Mouse (Mus musculus): ENCODE measurements around the gene Hnrnpa3.
"Not testable (repeated sequence)": the region's sequence is repeated elsewhere in the genome, so short reads cannot be mapped to it uniquely, and the experiment has no call there.

Hnrnpa3 gene

GRCm38 (mm10) chr2:75658727-75659628 is at the start of gene Hnrnpa3:
Hnrnpa3 (plus strand) TSS chr2:75659261.
- peak; percentile 96 to 97 for DNase-seq (ENCODE audit: low spot score in 2 of 2)

DNA sequence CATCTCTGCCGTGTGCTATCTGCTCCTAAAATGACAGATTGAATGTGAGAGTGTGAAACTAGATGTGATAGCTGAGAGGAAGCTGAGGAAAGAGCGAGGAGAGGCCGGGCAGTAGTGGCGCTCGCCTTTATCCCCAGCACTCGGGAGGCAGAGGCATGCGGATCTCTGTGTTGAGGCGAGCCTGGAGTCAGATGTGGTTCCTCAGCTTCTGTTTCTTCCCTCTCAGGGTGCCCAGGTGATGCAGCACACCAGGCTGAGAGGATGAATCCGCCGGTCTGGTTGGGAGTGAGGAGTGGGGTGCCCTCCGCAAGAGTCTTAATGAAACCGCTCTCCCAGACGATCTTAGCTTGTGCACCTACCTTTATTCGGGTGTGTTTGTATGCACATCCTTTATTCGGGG is 49.1 kb upstream of the Hnrnpa3 start:
- no peak for DNase-seq (ENCODE audit: low spot score in 2 of 2)

DNA sequence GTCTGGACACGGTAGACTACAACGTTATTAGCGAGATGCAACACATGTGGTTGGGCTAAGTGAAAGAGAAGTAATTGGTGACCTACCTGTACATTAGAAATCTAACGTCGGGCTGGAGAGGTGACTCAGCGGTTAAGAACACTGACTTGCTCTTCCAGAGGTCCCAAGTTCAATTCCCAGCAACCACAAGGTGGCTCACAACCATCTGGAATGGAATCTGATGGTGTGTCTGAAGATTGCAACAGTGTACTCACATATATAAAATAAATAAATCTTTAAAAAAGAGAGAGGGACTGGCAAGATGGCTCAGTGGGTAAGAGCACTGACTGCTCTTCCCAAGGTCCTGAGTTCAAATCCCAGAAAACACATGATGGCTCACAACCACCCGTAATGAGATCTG is 48.5 kb upstream of the Hnrnpa3 start:
- not testable (repeated sequence) for DNase-seq (ENCODE audit: low spot score in 2 of 2)

GRCm38 (mm10) chr2:75611041-75611805 is 47.8 kb upstream of the Hnrnpa3 start:
- DNase-seq (ENCODE audit: low spot score in 2 of 2) = no peak

GRCm38 (mm10) chr2:75612006-75612405 is 47.1 kb upstream of the Hnrnpa3 start:
- no peak for DNase-seq (ENCODE audit: low spot score in 2 of 2)

DNA sequence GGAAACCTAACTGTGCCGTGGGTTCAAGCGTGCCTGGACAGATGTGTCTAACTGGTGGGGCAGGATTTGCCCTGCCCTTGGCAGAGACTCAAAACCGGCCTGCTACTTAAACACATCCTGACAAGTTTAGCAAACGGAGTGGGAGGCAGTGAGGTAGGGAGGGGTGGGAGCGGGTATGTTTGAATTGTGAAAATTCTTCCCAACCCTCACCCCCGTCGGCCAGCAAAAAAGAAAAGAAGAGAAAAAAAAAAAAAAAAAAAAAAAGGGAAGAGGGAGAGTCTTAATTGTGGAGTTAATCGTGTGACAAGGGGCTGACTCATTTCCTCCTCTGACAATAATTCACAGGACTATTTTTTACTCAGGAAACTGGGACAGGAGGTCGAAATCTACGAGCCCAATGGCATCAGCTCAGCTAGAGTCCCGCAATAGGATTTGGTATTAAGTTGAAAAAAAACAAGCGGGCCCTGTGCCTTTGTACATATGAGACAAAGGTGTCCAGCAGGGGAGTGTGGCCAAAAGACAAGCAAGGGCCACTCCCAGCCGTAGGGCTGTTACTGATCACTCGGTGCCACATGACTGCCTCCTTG is 46.0 kb upstream of the Hnrnpa3 start:
- no peak for DNase-seq (ENCODE audit: low spot score in 2 of 2)

- DNase-seq (ENCODE audit: low spot score in 2 of 2) = no peak
These were observed 44.5 kb upstream of the Hnrnpa3 start for GRCm38 (mm10) chr2:75614577-75614976.

- no peak for DNase-seq (ENCODE audit: low spot score in 2 of 2)
These were observed 42.1 kb upstream of the Hnrnpa3 start for GRCm38 (mm10) chr2:75616911-75617310.

DNA sequence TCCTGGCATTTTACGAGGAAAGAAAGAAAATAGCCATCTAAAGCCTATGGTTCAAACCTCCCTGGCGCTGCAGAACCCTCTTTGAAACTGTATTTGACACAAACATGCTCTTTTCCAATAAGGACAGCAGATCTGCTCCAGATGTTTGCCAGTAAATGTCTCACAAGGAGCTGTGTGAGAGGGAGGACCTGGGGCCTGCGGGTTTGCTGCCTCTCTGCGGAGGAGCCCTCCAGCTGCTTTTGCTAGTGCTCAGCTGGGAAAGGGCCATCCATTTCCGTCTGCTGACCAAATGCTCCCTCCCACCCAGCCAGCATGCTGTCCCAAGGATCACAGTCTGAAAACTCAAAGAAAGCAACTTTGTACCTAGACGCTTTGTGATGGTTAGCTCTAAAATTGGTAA is 40.3 kb upstream of the Hnrnpa3 start:
- no peak for DNase-seq (ENCODE audit: low spot score in 2 of 2)

DNA sequence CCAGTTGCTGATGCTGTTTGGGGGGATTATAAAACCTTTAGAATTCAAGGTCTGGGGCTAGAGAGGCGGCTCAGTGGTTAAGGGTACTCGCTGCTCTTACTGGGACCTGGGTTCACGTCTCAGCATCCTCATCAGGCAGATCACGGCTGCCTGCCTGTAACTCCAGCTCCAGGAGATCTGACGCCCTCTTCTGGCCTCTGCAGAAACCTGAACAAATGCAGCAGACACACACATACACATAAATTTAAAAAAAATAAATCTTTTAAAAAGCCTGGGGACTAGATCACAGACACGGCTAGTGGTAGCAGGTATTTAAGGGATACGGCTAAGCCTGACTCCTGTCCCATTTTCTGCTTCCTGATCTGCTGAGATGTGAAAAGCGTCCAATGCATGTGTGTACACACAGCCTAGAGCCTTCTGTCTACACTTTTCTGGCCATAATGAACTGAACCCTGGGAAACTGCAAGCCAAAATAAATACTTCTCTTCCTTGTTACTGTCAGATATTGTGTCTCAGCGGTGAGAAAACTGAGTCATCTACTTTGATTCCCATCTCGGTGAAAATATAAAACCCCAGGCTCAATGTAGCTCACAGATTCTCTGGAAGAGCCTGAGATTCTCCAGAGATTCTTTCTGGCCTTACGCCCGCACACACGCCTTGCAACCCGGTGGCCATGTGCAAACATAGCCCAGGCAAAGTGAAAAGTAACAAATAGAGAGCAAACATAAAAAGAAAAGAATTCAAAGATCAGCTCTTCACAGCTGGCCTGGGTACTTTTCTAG is 37.0 kb upstream of the Hnrnpa3 start:
- no peak for DNase-seq (ENCODE audit: low spot score in 2 of 2)

- no peak for DNase-seq (ENCODE audit: low spot score in 2 of 2)
These were observed 34.0 kb upstream of the Hnrnpa3 start for GRCm38 (mm10) chr2:75625086-75625485.

- no peak for DNase-seq (ENCODE audit: low spot score in 2 of 2)
These were observed 32.2 kb upstream of the Hnrnpa3 start for GRCm38 (mm10) chr2:75626597-75627440.

GRCm38 (mm10) chr2:75628487-75628886 is 30.6 kb upstream of the Hnrnpa3 start:
- no peak for DNase-seq (ENCODE audit: low spot score in 2 of 2)

DNA sequence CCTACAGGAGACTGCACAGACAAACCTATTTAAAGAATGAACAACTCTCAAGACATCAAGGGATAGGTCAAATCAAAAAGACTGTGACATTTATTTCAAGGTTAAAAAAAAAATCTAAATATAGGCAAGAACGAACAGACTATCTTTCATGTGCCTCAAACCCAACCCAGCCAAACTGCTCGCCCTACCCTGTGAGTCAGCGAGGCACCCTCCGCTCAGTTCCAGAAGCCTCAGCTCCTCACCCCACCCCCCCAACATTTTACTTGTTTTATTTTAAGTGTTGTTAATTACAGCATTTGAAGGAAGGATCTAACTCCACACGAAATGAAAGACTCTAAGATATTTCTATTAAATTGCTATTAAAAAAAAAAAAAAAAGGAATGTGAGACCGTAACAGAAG is 27.6 kb upstream of the Hnrnpa3 start:
- no peak for DNase-seq (ENCODE audit: low spot score in 2 of 2)

GRCm38 (mm10) chr2:75632043-75632442 is 27.0 kb upstream of the Hnrnpa3 start:
- DNase-seq (ENCODE audit: low spot score in 2 of 2) = no peak

GRCm38 (mm10) chr2:75632721-75633181 is 26.3 kb upstream of the Hnrnpa3 start:
- DNase-seq (ENCODE audit: low spot score in 2 of 2) = no peak

DNA sequence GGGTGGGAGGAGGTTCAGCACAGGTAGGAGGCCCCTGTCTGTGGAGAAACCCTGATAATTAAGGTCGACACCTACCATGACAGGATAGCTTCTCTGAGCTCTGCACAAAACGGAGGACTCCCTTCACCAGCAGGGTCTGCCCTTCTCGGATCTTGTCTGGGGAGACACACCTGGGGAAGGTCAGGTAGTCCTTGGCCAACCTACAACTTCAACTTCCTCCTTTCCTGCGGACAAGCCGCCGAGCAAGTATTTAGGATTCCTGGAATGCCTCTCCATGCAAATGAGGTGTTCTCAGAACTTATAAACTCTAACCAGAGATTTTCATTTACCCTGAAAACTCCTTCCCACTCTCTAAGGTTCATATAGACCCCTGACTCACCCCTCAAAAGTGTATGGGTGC is 25.7 kb upstream of the Hnrnpa3 start:
- no peak for DNase-seq (ENCODE audit: low spot score in 2 of 2)

DNA sequence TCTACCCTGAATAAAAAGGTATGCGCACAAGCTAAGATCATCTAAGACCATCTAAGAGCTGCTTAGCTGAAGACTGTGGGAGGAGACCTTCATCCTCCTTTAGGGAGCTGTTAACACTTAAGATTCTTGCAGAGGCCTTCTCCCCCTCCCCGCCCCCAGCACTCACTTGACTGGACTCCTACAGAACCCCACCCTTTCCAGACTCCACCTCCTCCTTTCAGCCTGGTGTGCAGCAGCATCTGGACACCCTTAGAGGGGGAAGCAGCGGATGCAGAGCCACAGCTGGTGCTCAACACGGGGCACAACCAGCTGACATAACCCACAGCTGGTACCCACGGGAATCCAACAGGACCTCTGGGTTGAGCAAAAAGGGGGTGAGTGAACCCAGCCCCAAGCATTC is 25.3 kb upstream of the Hnrnpa3 start:
- DNase-seq (ENCODE audit: low spot score in 2 of 2) = no peak

- DNase-seq (ENCODE audit: low spot score in 2 of 2) = not testable (repeated sequence)
These were observed 24.6 kb upstream of the Hnrnpa3 start for GRCm38 (mm10) chr2:75634431-75634830.

DNA sequence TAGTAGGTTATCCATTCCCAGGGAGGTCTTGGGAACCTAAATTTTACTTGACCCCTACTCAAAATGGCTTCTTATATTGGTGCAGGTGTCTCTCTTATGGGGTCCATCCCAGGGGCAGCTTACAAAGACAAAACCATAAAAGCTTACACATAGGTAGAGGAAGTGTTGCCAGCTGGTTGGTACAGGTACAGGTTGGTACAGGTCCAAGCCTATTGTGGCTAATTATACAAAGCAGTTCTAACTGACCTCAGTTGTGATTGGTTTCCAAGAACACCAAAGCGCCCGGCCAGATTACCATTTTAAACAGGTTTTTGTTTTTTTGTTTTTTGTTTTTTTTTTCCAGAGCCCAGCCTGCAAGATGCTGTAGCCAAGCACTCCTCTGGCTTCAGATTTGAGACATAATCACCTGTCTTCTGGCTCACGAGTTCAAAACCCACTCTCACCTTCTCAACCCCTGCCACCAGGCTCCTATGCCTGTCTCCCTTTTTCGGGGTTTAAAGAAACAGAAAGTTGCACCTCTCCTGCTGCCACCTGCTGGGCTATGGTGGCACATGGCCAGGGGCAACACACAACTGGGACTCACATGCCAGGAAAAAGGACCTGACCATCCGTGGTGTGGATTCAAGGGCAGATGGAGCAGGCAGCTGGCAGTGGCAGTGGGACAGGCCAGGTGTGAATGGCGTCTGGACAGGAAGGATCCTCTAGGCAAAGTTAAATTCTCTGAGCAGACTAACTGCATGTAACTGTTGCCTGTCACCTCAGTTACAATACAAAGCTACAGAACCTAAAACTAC is 22.6 kb upstream of the Hnrnpa3 start:
- DNase-seq (ENCODE audit: low spot score in 2 of 2) = peak in 1 of 2 experiments; percentile 40

All from spleen, postnatal 14 days (tissue).